Mouse (Mus musculus) forebrain, embryonic 11.5 days (tissue): ENCODE measurements at regions not wholly inside any gene's neighbourhood (a gene's known extent, or its start where the extent isn't known, plus 50 kb on each side); places are given as distances from the start of the nearest gene placed in this dataset.

Experiments used
- ATAC-seq: fragments of 200-750 bp; cut with Nextera tagmentation; replicated peaks from 2 replicates; pipeline ENCODE4 v1.8.0; 2017; ENCODE audit warnings: moderate TSS enrichment; ENCODE audit not compliant: low FRiP score
- DNase-seq: peaks from one replicate; pipeline ENCODE4 v3.0.0-alpha.2; 2017; ENCODE audit warnings: low spot score
- H3K27ac ChIP-seq: fragments of 300-500 bp; sonication (generic); 2 replicates; pipeline ENCODE4 v1.5.1; 2014; ENCODE audit warnings: low read depth, low read length
- H3K27me3 ChIP-seq: fragments of 300-500 bp; sonication (generic); 2 replicates; pipeline ENCODE4 v1.6.1; 2014; ENCODE audit warnings: mild to moderate bottlenecking, low read length, mixed read lengths; ENCODE audit not compliant: control insufficient read depth, insufficient read depth
- H3K36me3 ChIP-seq: fragments of 300-500 bp; sonication (generic); 2 replicates; pipeline ENCODE4 v1.6.1; 2014; ENCODE audit warnings: mild to moderate bottlenecking, low read length, moderate library complexity, mixed read lengths; ENCODE audit not compliant: control insufficient read depth, insufficient read depth
- H3K4me1 ChIP-seq: fragments of 300-500 bp; sonication (generic); replicated peaks from 2 replicates; pipeline ENCODE4 v1.6.1; 2014; ENCODE audit warnings: low read length, mixed read lengths; ENCODE audit not compliant: control insufficient read depth, insufficient read depth
- H3K4me2 ChIP-seq: fragments of 300-500 bp; sonication (generic); 2 replicates; pipeline ENCODE4 v1.6.1; 2014; ENCODE audit warnings: low read depth, mild to moderate bottlenecking, low read length, moderate library complexity, mixed read lengths; ENCODE audit not compliant: severe bottlenecking
- H3K4me3 ChIP-seq: fragments of 300-500 bp; sonication (generic); 2 replicates; pipeline ENCODE4 v1.5.1; 2014; ENCODE audit warnings: low read depth, low read length
- H3K9ac ChIP-seq: fragments of 300-500 bp; sonication (generic); 2 replicates; pipeline ENCODE4 v1.6.1; 2014; ENCODE audit warnings: low read length
- H3K9me3 ChIP-seq: fragments of 300-500 bp; sonication (generic); 2 replicates; pipeline ENCODE4 v1.6.1; 2016; ENCODE audit warnings: low read length, mixed read lengths; ENCODE audit not compliant: control insufficient read depth
- WGBS: fragments of 180-500 bp; shearing (Covaris S2); extraction: QIAGEN DNeasy Blood & Tissue Kit; methylation state at CpG from one replicate; pipeline ENCODE4 v1.1.7; 2014; 5-methylcytosine and 5-hydroxymethylcytosine counted together

- Histone ChIP-seq H3K9ac (no peak overlapping the region), H3K4me3 (no peak overlapping the region), H3K27me3 (no peaks in the 10 kb centered on the region), H3K4me1 (no peaks in the 10 kb centered on the region), H3K9me3 (no peaks in the 10 kb centered on the region), H3K4me2 (no peak overlapping the region), H3K27ac (no peak overlapping the region), H3K36me3 (no peaks in the 10 kb centered on the region)
- DNase-seq (no peak), ATAC-seq (no peak)
- WGBS: 35% methylated on average over 2 of the region's 2 CpGs
Measured at GRCm38 (mm10) chr3:47498016-47498415, 1050.0 kb upstream of the Pabpc4l start.

- WGBS: 93% methylated on average over 1 of the region's 1 CpGs
- ATAC-seq (no peak), DNase-seq (no peak)
- Histone ChIP-seq H3K27ac (no peak overlapping the region), H3K4me2 (no peak overlapping the region), H3K36me3 (no peaks in the 10 kb centered on the region), H3K9me3 (no peaks in the 10 kb centered on the region), H3K4me1 (no peaks in the 10 kb centered on the region), H3K27me3 (no peaks in the 10 kb centered on the region), H3K4me3 (no peak overlapping the region), H3K9ac (no peak overlapping the region)
Measured at GRCm38 (mm10) chr3:47471286-47471685, 1023.3 kb upstream of the Pabpc4l start.

DNA sequence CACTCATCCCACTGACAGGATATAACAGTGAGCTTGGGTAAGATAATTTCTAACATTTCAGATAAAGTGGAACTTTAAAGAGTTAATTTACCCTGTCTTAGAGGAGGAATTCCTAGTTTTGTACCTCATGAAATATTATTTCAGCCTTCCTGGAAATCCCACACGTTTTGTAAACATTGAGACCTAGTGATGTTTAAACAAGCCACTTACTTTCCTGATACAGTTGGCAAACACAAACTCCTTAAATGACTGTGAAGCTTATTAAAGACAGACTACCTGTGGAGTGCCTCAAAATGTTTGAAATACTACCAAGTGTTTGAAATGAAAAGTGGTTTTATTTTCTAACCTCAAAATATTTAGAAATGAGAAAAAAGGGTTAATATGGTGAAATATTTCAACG, 1021.8 kb upstream of the Pabpc4l start:
- Histone ChIP-seq H3K4me2 (no peak overlapping the region), H3K27ac (no peak overlapping the region), H3K4me1 (no peaks in the 10 kb centered on the region), H3K27me3 (no peaks in the 10 kb centered on the region), H3K9ac (no peak overlapping the region), H3K4me3 (no peak overlapping the region), H3K9me3 (no peaks in the 10 kb centered on the region), H3K36me3 (no peaks in the 10 kb centered on the region)
- DNase-seq: no peak
- 51% methylated on average over 2 of the region's 2 CpGs for WGBS
- no peak for ATAC-seq

DNA sequence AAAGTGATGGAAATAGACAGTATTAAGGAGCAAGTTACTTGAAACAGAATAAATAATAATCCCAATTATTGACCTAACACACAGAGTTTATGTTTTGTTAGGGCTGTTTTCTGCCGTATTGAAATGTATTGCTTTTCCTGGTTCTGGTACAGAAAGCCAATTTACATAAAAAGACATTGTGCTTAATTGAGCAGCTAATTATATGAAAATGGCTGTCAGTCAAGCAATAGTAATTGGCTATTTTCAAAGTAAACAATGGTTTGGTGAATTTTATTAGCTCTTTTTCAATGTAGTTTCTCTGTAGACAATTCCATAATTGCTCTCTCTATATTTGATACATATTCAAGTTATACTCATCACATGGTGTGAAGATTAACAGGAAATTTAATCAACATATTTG, 1015.5 kb upstream of the Pabpc4l start:
- no peak overlapping the region for H3K27ac ChIP-seq
- 41% methylated on average over 1 of the region's 1 CpGs for WGBS
- H3K27me3 ChIP-seq: no peaks in the 10 kb centered on the region
- H3K4me2 ChIP-seq: no peak overlapping the region
- no peak overlapping the region for H3K9ac ChIP-seq
- H3K9me3 ChIP-seq: no peaks in the 10 kb centered on the region
- no peak overlapping the region for H3K4me3 ChIP-seq
- DNase-seq: no peak
- H3K36me3 ChIP-seq: no peaks in the 10 kb centered on the region
- no peaks in the 10 kb centered on the region for H3K4me1 ChIP-seq
- ATAC-seq: no peak

DNA sequence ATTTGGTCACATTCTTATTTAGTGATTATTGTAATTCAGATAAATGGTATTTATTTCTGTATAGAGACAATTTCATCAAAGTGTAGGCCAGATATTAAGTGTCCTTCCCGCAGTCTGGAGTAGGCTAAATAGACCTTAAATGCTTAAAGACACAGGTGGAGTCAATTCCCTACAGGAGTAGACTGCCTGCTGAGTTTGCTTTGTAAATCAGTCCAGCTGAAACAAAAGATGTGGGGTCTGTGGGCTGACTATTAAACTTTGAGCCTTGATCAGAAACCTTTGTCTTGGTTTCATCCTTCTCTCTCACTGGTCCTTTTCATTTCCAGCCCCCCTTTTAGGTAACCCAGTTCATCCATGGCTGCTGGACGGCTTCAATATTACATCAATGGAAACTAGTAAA, 1002.0 kb upstream of the Pabpc4l start:
- H3K36me3 ChIP-seq: no peaks in the 10 kb centered on the region
- no peak overlapping the region for H3K4me3 ChIP-seq
- H3K27ac ChIP-seq: no peak overlapping the region
- H3K27me3 ChIP-seq: no peaks in the 10 kb centered on the region
- H3K4me1 ChIP-seq: no peaks in the 10 kb centered on the region
- WGBS: 57% methylated on average over 2 of the region's 2 CpGs
- H3K4me2 ChIP-seq: no peak overlapping the region
- peaks cover 2% of the 10 kb centered on the region; the same call in 1 of the 2 replicates for H3K9me3 ChIP-seq
- H3K9ac ChIP-seq: no peak overlapping the region
- DNase-seq (no peak), ATAC-seq (no peak)

DNA sequence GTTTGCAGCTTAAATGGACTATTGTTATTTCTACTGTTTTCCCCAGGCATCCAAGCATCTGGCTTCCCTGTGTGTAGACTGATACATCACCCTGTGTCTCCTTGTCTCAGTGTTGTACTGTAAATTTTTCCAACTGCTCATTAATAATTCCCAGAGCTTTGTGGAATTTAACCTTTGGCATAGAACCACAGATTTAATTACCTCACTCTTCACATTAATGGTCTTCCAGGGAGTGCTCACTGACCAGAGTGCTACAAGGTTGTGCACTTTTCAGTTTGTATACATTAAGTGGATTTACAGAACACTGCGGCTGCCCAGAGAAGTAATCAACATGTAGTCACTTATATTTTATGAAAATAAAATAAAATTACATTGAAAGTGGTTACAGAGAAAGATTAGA, 992.4 kb upstream of the Pabpc4l start:
- H3K36me3 ChIP-seq: no peaks in the 10 kb centered on the region
- DNase-seq (no peak), ATAC-seq (no peak)
- no peak overlapping the region for H3K4me2 ChIP-seq
- WGBS: 90% methylated on average over 1 of the region's 1 CpGs
- H3K4me3 ChIP-seq: no peak overlapping the region
- H3K27me3 ChIP-seq: no peaks in the 10 kb centered on the region
- no peak overlapping the region for H3K9ac ChIP-seq
- no peak overlapping the region for H3K27ac ChIP-seq
- no peaks in the 10 kb centered on the region for H3K4me1 ChIP-seq
- H3K9me3 ChIP-seq: no peaks in the 10 kb centered on the region

GRCm38 (mm10) chr3:47435551-47435950, 987.5 kb upstream of the Pabpc4l start:
- no peaks in the 10 kb centered on the region for H3K36me3 ChIP-seq
- H3K4me1 ChIP-seq: no peaks in the 10 kb centered on the region
- DNase-seq: no peak
- H3K9me3 ChIP-seq: no peaks in the 10 kb centered on the region
- H3K4me3 ChIP-seq: no peak overlapping the region
- H3K9ac ChIP-seq: no peak overlapping the region
- no peaks in the 10 kb centered on the region for H3K27me3 ChIP-seq
- WGBS: 56% methylated on average over 2 of the region's 2 CpGs
- no peak for ATAC-seq
- no peak overlapping the region for H3K4me2 ChIP-seq
- no peak overlapping the region for H3K27ac ChIP-seq

DNA sequence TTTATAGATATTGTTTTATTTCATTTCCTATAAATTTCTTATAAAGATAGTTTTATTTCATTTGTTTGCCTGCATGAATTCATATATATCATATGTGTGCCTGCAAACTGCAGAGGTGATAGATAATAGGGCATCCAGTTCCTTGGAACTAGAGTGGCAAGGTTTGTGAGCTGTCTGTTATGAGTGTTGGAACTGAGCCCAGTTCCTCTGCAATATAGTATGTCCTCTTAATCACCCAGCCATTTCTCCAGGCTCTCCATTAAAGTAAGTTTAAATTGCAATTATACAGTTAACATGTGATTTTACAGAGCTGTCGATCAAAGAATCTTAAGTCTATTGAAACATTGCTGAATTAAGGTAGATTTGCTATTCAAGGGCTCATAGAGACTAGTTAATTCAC, 976.5 kb upstream of the Pabpc4l start:
- Histone ChIP-seq H3K27ac (no peak overlapping the region), H3K4me1 (no peaks in the 10 kb centered on the region), H3K27me3 (no peaks in the 10 kb centered on the region), H3K9me3 (no peaks in the 10 kb centered on the region), H3K4me3 (no peak overlapping the region), H3K9ac (no peak overlapping the region), H3K36me3 (no peaks in the 10 kb centered on the region), H3K4me2 (no peak overlapping the region)
- WGBS: 78% methylated on average over 1 of the region's 1 CpGs
- no peak for DNase-seq
- 0 out of 2 replicates have a peak, but pooled peaks have one; percentile 15 for ATAC-seq
